Mouse (Mus musculus) liver, postnatal 0 days (tissue): ENCODE data around the gene Cxcr1.

ENCODE experiments used
- CTCF ChIP-seq: sonication (generic); IDR thresholded peaks from 2 replicates; pipeline ENCODE4 v1.5.1; 2016; ENCODE audit warnings: antibody characterized with exemption, low read depth
- EP300 ChIP-seq: IDR thresholded peaks from 2 replicates; pipeline ENCODE4 v1.6.1; 2016; ENCODE audit warnings: antibody characterized with exemption, low read depth, mild to moderate bottlenecking

DNA sequence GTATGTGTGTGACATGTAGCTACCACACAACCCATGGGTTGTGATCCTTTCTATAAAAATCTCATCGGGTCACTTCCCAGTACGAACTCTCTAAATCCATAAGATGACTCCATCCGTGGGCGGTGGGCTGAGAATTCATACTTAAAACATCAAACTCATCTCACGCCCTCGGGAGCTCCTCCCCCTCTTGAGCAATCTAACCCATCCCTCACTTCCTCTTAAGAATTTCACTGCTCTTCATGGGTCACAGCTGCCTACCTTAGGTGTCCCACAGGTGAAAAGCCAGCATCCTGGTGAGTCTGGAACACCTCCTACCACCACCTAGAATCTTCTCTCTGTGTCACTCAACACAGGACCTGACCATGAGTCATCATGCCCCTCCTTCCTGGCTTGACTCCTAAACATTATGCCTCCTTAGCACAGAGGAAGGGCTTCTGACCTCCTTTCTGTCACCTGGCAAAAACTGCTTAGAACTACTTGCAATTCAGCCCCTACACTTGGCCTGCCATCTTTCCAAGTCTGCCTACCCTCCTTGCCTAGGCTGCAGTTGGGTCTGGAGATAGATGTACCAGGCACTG lies 38.9 kb downstream of the Cxcr1 start:
- TF ChIP-seq CTCF (no peak), EP300 (no peak)
